Comparison of ENCODE assay signal across 7 mouse cellular contexts in the genomic region with DNA sequence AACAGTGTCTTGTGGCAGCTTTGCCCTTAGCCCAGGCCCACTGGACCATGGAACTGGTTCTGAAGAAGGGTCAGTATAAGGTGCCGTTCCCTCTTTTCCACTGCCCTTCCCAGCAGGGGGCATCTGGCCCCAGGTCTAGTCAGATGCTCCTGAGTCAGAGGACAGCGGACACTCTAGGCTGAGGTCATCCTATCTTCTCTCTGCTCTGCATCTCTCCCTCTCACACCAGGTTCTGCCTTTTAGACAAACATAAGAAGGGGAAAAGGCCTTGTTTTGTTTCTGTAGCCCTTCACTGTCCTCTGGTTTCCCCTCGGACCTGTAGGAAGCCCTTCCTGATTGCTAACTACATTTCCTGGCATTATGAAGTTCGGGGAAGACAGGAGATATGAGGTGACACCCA. TPM values are rescaled to one million over a fixed set of nuclear protein-coding genes. Genes with fewer than 3 reads are reported as not detected.
DNase-seq lines count a peak whose midpoint lies in the region; ATAC-seq and TF ChIP-seq lines count a peak whose summit lies in the region.

No protein-coding gene starts in this region.

- H3K27me3 ChIP-seq in cerebellum, adult 2 months (ENCODE audit: control insufficient read depth, insufficient read depth, low read length): no peaks in the 10 kb centered on the region

- 4% methylated on average over 4 of the region's 4 CpGs for WGBS in cerebellum, adult 2 months

- TF ChIP-seq CTCF in cerebellum, adult 2 months (IDR thresholded peaks at IDR 0.05; ENCODE audit: borderline replicate concordance, insufficient read depth, low read depth, low read length): no peak

- peak; percentile 51; the same call in 1 of the 2 replicates for TF ChIP-seq POLR2A in cerebellum, adult 2 months (IDR thresholded peaks at IDR 0.05; ENCODE audit: borderline replicate concordance, insufficient read depth, low read length)

- peaks cover 34% of the 10 kb centered on the region for H3K4me1 ChIP-seq in cerebellum, adult 2 months (ENCODE audit: control insufficient read depth, insufficient read depth, low read length)

- peak overlapping the region; percentile 88 for H3K4me3 ChIP-seq in cerebellum, adult 2 months (replicated peaks; ENCODE audit: insufficient read depth, low read depth, low read length)

- no peak for ATAC-seq in granulocyte monocyte progenitor cell, adult 5-6 weeks (replicated peaks; ENCODE audit: poor library complexity, severe bottlenecking)

- peak; percentile 74 for DNase-seq in Muller cell, postnatal 12 days (ENCODE audit: inconsistent ontology term)
- DNase-seq in cerebellum, adult 2 months: peak; percentile 80 to 84
- DNase-seq in heart, adult 9 months (ENCODE audit: low spot score in 2 of 2): peak; percentile 58 to 69
- peak; percentile 75 for DNase-seq in kidney, adult 9 months
- DNase-seq in lung, postnatal 4 days: peak; percentile 59 to 62
- DNase-seq in frontal cortex, postnatal 14 days (ENCODE audit: low spot score in 2 of 2): no peak

- H3K27ac ChIP-seq in cerebellum, adult 2 months (ENCODE audit: insufficient read depth, low read length): peak overlapping the region; percentile 92

RNA-seq across cellular contexts. Expression of gene Plekho1, which starts 1.9 kb away (rescaled TPM):
- 155 and 160 TPM in 2 replicates for polyA plus RNA-seq in cerebellum, adult 2 months (2012; rRNA removed)
- 45.7 and 59.7 TPM in 2 replicates for total RNA-seq in granulocyte monocyte progenitor cell, adult 5-6 weeks (2014; fragmentation: Nextera tagmentation)
- 30.2 and 31.3 TPM in 2 replicates for total RNA-seq in granulocyte monocyte progenitor cell, adult 5-6 weeks (2017)

Comparison
In these comparisons a context has a peak if more than half of its experiments do, and no peak if none do; other contexts are left out.
1. DNase-seq: peak in Muller cell, postnatal 12 days (single experiment), cerebellum, adult 2 months (2 of 2), heart, adult 9 months (2 of 2), kidney, adult 9 months (single experiment) and lung, postnatal 4 days (2 of 2); none in frontal cortex, postnatal 14 days (0 of 2).